Comparison of ENCODE assay signal across 9 mouse cellular contexts in genomic region chr17:47271979-47272677, GRCm38 (mm10).
A peak's percentile ranks its signal among the peaks of the same experiment; 100 is the strongest.
DNase-seq lines count a peak whose midpoint lies in the region; ATAC-seq and TF ChIP-seq lines count a peak whose summit lies in the region.
"Had no signal": no experiment of that assay in that cellular context is flagged by ENCODE, and none has a peak within 500 bp of the region (broad histone marks: within the 10 kb centered on the region; RNA-seq: fewer than 3 reads in every experiment).

No protein-coding gene starts in this region.

- H3K4me2 ChIP-seq in embryonic facial prominence, embryonic 14.5 days (ENCODE audit: low read depth, low read length) = no peak overlapping the region
- no peak overlapping the region for H3K4me2 ChIP-seq in kidney, embryonic 15.5 days
- H3K4me2 ChIP-seq: neural tube, embryonic 13.5 days had no signal

- H3K36me3 ChIP-seq in embryonic facial prominence, embryonic 14.5 days (ENCODE audit: control insufficient read depth, insufficient read depth, low read length) = peaks cover 15% of the 10 kb centered on the region; the same call in 1 of the 2 replicates
- H3K36me3 ChIP-seq in embryonic facial prominence, embryonic 10.5 days (replicated peaks) = peaks cover 54% of the 10 kb centered on the region
- peaks cover 0 to 13% of the 10 kb centered on the region in 2 experiments; a peak in 2 of 4 replicates for H3K36me3 ChIP-seq in MEL (ENCODE audit: control insufficient read depth in 1 of 2, insufficient read depth in 2 of 2, low read length in 2 of 2)
- H3K36me3 ChIP-seq in kidney, embryonic 15.5 days = peaks cover 40% of the 10 kb centered on the region

- WGBS in embryonic facial prominence, embryonic 14.5 days = 78% methylated on average over 7 of the region's 7 CpGs
- WGBS in embryonic facial prominence, embryonic 10.5 days = 93% methylated on average over 7 of the region's 7 CpGs
- WGBS in kidney, embryonic 15.5 days = 76% methylated on average over 7 of the region's 7 CpGs

- TF ChIP-seq RAD21 in MEL (IDR thresholded peaks at IDR 0.05; ENCODE audit: low read depth, low read length) = no peak

- DNase-seq in embryonic facial prominence, embryonic 14.5 days (ENCODE audit: low spot score) = peak; percentile 62
- DNase-seq in embryonic facial prominence, embryonic 10.5 days (ENCODE audit: low spot score) = no peak
- DNase-seq in MEL (ENCODE audit: low read depth, low spot score) = no peak
- DNase-seq in cerebellum, postnatal 14 days = peak; percentile 96 to 97
- DNase-seq in lung, postnatal 4 days = peak; percentile 68 to 86
- no peak for DNase-seq in neural tube, embryonic 10.5 days (ENCODE audit: extremely low spot score, low spot score)
- no peak for DNase-seq in B cell, adult 2 months

- no peak for TF ChIP-seq EP300 in MEL (IDR thresholded peaks at IDR 0.05; ENCODE audit: low read depth in 1 of 2, low read length in 2 of 2)

- H3K27ac ChIP-seq in embryonic facial prominence, embryonic 14.5 days (replicated peaks; ENCODE audit: low read depth, low read length) = no peak overlapping the region
- no peak overlapping the region for H3K27ac ChIP-seq in embryonic facial prominence, embryonic 10.5 days (replicated peaks)
- H3K27ac ChIP-seq in MEL (ENCODE audit: control insufficient read depth, low read depth, low read length) = no peak overlapping the region
- H3K27ac ChIP-seq in kidney, embryonic 15.5 days = peak overlapping the region; percentile 37; the same call in 1 of the 2 replicates
- H3K27ac ChIP-seq: neural tube, embryonic 13.5 days had no signal

- TF ChIP-seq POLR2A in MEL (IDR thresholded peaks at IDR 0.05; ENCODE audit: control insufficient read depth in 1 of 2, insufficient read depth in 1 of 2, low read depth in 1 of 2, low read length in 2 of 2, poor library complexity in 1 of 2) = no peak

- peaks cover 6% of the 10 kb centered on the region for H3K9me3 ChIP-seq in embryonic facial prominence, embryonic 14.5 days (ENCODE audit: control insufficient read depth, low read length)
- H3K9me3 ChIP-seq in embryonic facial prominence, embryonic 10.5 days = peaks cover 12% of the 10 kb centered on the region; the same call in 1 of the 2 replicates
- no peaks in the 10 kb centered on the region for H3K9me3 ChIP-seq in MEL (replicated peaks; ENCODE audit: insufficient read depth, low read length)
- no peaks in the 10 kb centered on the region for H3K9me3 ChIP-seq in kidney, embryonic 15.5 days (replicated peaks)
- H3K9me3 ChIP-seq: neural tube, embryonic 13.5 days had no signal

- no peak overlapping the region for H3K4me3 ChIP-seq in embryonic facial prominence, embryonic 14.5 days (ENCODE audit: low read depth, low read length)
- no peak overlapping the region for H3K4me3 ChIP-seq in embryonic facial prominence, embryonic 10.5 days
- no peak overlapping the region for H3K4me3 ChIP-seq in MEL (ENCODE audit: control insufficient read depth in 1 of 2, insufficient read depth in 1 of 2, low read depth in 2 of 2, low read length in 2 of 2)
- H3K4me3 ChIP-seq in kidney, embryonic 15.5 days (replicated peaks) = no peak overlapping the region
- H3K4me3 ChIP-seq: neural tube, embryonic 13.5 days had no signal

- H3K27me3 ChIP-seq in embryonic facial prominence, embryonic 14.5 days (replicated peaks; ENCODE audit: control insufficient read depth, insufficient read depth, low read length) = no peaks in the 10 kb centered on the region
- no peaks in the 10 kb centered on the region for H3K27me3 ChIP-seq in embryonic facial prominence, embryonic 10.5 days (replicated peaks; ENCODE audit: low read depth, poor library complexity, severe bottlenecking)
- H3K27me3 ChIP-seq in MEL (ENCODE audit: control insufficient read depth in 1 of 2, insufficient read depth in 2 of 2, low read length in 2 of 2) = no peaks in the 10 kb centered on the region
- H3K27me3 ChIP-seq in kidney, embryonic 15.5 days = no peaks in the 10 kb centered on the region
- H3K27me3 ChIP-seq: neural tube, embryonic 13.5 days had no signal

- peak; percentile 37; the same call in 1 of the 2 replicates for ATAC-seq in embryonic facial prominence, embryonic 14.5 days (ENCODE audit: low read depth)
- no peak for ATAC-seq in kidney, embryonic 15.5 days (replicated peaks; ENCODE audit: low FRiP score)

- no peak for TF ChIP-seq CTCF in MEL (IDR thresholded peaks at IDR 0.05 in 2 of 3, conservative IDR thresholded peaks at IDR 0.05 in 1 of 3; ENCODE audit: control insufficient read depth in 1 of 3, insufficient read depth in 1 of 3, low read depth in 2 of 3, low read length in 3 of 3, poor library complexity in 1 of 3, severe bottlenecking in 1 of 3)

- no peaks in the 10 kb centered on the region for H3K79me2 ChIP-seq in MEL (ENCODE audit: control insufficient read depth, insufficient read depth, low read length, poor library complexity)

- no peaks in the 10 kb centered on the region for H3K4me1 ChIP-seq in embryonic facial prominence, embryonic 14.5 days (ENCODE audit: control insufficient read depth, insufficient read depth, low read length)
- peaks cover 7% of the 10 kb centered on the region; the same call in 1 of the 2 replicates for H3K4me1 ChIP-seq in embryonic facial prominence, embryonic 10.5 days
- H3K4me1 ChIP-seq in MEL (ENCODE audit: control insufficient read depth in 1 of 2, insufficient read depth in 2 of 2, low read length in 2 of 2) = peaks cover 0 to 17% of the 10 kb centered on the region in 2 experiments; a peak in 3 of 4 replicates
- peaks cover 23% of the 10 kb centered on the region for H3K4me1 ChIP-seq in kidney, embryonic 15.5 days

- H3K9ac ChIP-seq in embryonic facial prominence, embryonic 14.5 days (ENCODE audit: low read depth, low read length) = no peak overlapping the region
- H3K9ac ChIP-seq in MEL (ENCODE audit: control insufficient read depth, low read depth, low read length, poor library complexity, severe bottlenecking) = no peak overlapping the region
- H3K9ac ChIP-seq in kidney, embryonic 15.5 days = no peak overlapping the region
- H3K9ac ChIP-seq: neural tube, embryonic 13.5 days had no signal

TF ChIP-seq in MEL, 35 proteins besides CTCF, POLR2A, EP300 and RAD21:
- TF ChIP-seq ZNF384 (IDR thresholded peaks at IDR 0.05; ENCODE audit: low read depth, low read length) (no peak), GATA1 (IDR thresholded peaks at IDR 0.05; ENCODE audit: low read depth, low read length) (0 out of 2 replicates have a peak, but pooled peaks have one; percentile 5), USF1 (IDR thresholded peaks at IDR 0.05; ENCODE audit: low read depth, low read length) (no peak)

Comparison
In these comparisons a context has a peak if more than half of its experiments do, and no peak if none do; other contexts are left out.
1. DNase-seq: peak in embryonic facial prominence, embryonic 14.5 days (single experiment), cerebellum, postnatal 14 days (2 of 2) and lung, postnatal 4 days (2 of 2); none in embryonic facial prominence, embryonic 10.5 days (single experiment), MEL (single experiment), neural tube, embryonic 10.5 days (single experiment) and B cell, adult 2 months (0 of 2).